Comparison of ENCODE assay signal across 10 mouse cellular contexts in genomic region chr5:100249757-100250156, GRCm38 (mm10).
A peak's percentile ranks its signal among the peaks of the same experiment; 100 is the strongest.
DNase-seq lines count a peak whose midpoint lies in the region; ATAC-seq and TF ChIP-seq lines count a peak whose summit lies in the region.
"Had no signal": no experiment of that assay in that cellular context is flagged by ENCODE, and none has a peak within 500 bp of the region (broad histone marks: within the 10 kb centered on the region; RNA-seq: fewer than 3 reads in every experiment).

No protein-coding gene starts in this region.

- no peaks in the 10 kb centered on the region for H3K9me3 ChIP-seq in heart, embryonic 11.5 days (replicated peaks; ENCODE audit: control insufficient read depth, low read length)
- H3K9me3 ChIP-seq in liver, postnatal 0 days (ENCODE audit: low read length): no peaks in the 10 kb centered on the region
- H3K9me3 ChIP-seq: stomach, embryonic 15.5 days had no signal

- no peak for TF ChIP-seq POLR2A in heart, adult 2 months (IDR thresholded peaks at IDR 0.05; ENCODE audit: insufficient read depth, low read depth, low read length)

- no peak overlapping the region for H3K9ac ChIP-seq in heart, adult 2 months (ENCODE audit: low read depth, low read length)
- no peak overlapping the region for H3K9ac ChIP-seq in heart, embryonic 11.5 days (ENCODE audit: low read depth, low read length)
- H3K9ac ChIP-seq in liver, postnatal 0 days (replicated peaks): no peak overlapping the region
- H3K9ac ChIP-seq: embryonic facial prominence, embryonic 13.5 days; stomach, embryonic 15.5 days had no signal

- no peaks in the 10 kb centered on the region for H3K79me2 ChIP-seq in heart, adult 2 months (replicated peaks; ENCODE audit: control insufficient read depth, insufficient read depth, low read length)

- H3K4me3 ChIP-seq in heart, adult 2 months: no peak overlapping the region
- no peak overlapping the region for H3K4me3 ChIP-seq in heart, embryonic 11.5 days (ENCODE audit: low read depth, low read length)
- no peak overlapping the region for H3K4me3 ChIP-seq in liver, postnatal 0 days (ENCODE audit: low read depth, low read length)
- H3K4me3 ChIP-seq: embryonic facial prominence, embryonic 13.5 days; stomach, embryonic 15.5 days had no signal

- DNase-seq in heart, adult 2 months: no peak
- DNase-seq in urinary bladder, postnatal 25 days (ENCODE audit: low spot score): peak; percentile 10
- no peak for DNase-seq in urinary bladder, adult 2 months (ENCODE audit: low spot score)
- DNase-seq in liver, postnatal 0 days: peak; percentile 41
- DNase-seq in ovary, adult 18-20 months (ENCODE audit: low spot score): no peak
- no peak for DNase-seq in right cerebral cortex, postnatal 4 days
- no peak for DNase-seq in cerebellum, postnatal 4 days (ENCODE audit: low spot score in 2 of 2)

- no peak overlapping the region for H3K27ac ChIP-seq in heart, adult 2 months
- no peak overlapping the region for H3K27ac ChIP-seq in heart, embryonic 11.5 days (ENCODE audit: low read depth, low read length)
- H3K27ac ChIP-seq in liver, postnatal 0 days (ENCODE audit: low read depth): no peak overlapping the region
- H3K27ac ChIP-seq: embryonic facial prominence, embryonic 13.5 days; stomach, embryonic 15.5 days had no signal

- TF ChIP-seq EP300 in heart, adult 2 months (IDR thresholded peaks at IDR 0.05; ENCODE audit: insufficient read depth, low read depth, low read length): no peak
- no peak for TF ChIP-seq EP300 in liver, postnatal 0 days (IDR thresholded peaks at IDR 0.05; ENCODE audit: low read depth)

- 35% methylated on average over 3 of the region's 3 CpGs for WGBS in heart, adult 2 months
- 26% methylated on average over 3 of the region's 3 CpGs for WGBS in heart, embryonic 11.5 days (ENCODE audit: insufficient replicate concordance)
- 52% methylated on average over 3 of the region's 3 CpGs for WGBS in liver, postnatal 0 days (ENCODE audit: insufficient replicate concordance)

- H3K4me1 ChIP-seq in heart, adult 2 months (ENCODE audit: control insufficient read depth, insufficient read depth, low read length): no peaks in the 10 kb centered on the region
- 0 out of 2 replicates have a peak, but pooled peaks cover 3% of the 10 kb centered on the region for H3K4me1 ChIP-seq in heart, embryonic 11.5 days (ENCODE audit: control insufficient read depth, insufficient read depth, low read length)
- H3K4me1 ChIP-seq in liver, postnatal 0 days (ENCODE audit: insufficient read depth): no peaks in the 10 kb centered on the region
- H3K4me1 ChIP-seq: stomach, embryonic 15.5 days had no signal

- no peak overlapping the region for H3K4me2 ChIP-seq in heart, embryonic 11.5 days
- H3K4me2 ChIP-seq in liver, postnatal 0 days (ENCODE audit: low read depth, low read length): no peak overlapping the region
- H3K4me2 ChIP-seq: embryonic facial prominence, embryonic 13.5 days; stomach, embryonic 15.5 days had no signal

- H3K27me3 ChIP-seq in heart, adult 2 months (ENCODE audit: control insufficient read depth, insufficient read depth, low read length): no peaks in the 10 kb centered on the region
- no peaks in the 10 kb centered on the region for H3K27me3 ChIP-seq in heart, embryonic 11.5 days (ENCODE audit: control insufficient read depth, insufficient read depth, low read length)
- H3K27me3 ChIP-seq in liver, postnatal 0 days (ENCODE audit: insufficient read depth, low read length): no peaks in the 10 kb centered on the region
- H3K27me3 ChIP-seq: embryonic facial prominence, embryonic 13.5 days; stomach, embryonic 15.5 days had no signal

- peak; percentile 76 for TF ChIP-seq CTCF in heart, adult 2 months (IDR thresholded peaks at IDR 0.05)
- peak; percentile 65 for TF ChIP-seq CTCF in liver, postnatal 0 days (IDR thresholded peaks at IDR 0.05; ENCODE audit: low read depth)

- no peak for ATAC-seq in heart, embryonic 11.5 days (replicated peaks; ENCODE audit: insufficient number of reproducible peaks, low FRiP score, low TSS enrichment)
- no peak for ATAC-seq in liver, postnatal 0 days

- intact Hi-C loops in heart, adult 2 months (cut with DNase I): no loop called here

- no peaks in the 10 kb centered on the region for H3K36me3 ChIP-seq in heart, adult 2 months (ENCODE audit: control insufficient read depth, insufficient read depth, low read length)
- no peaks in the 10 kb centered on the region for H3K36me3 ChIP-seq in heart, embryonic 11.5 days (ENCODE audit: control insufficient read depth, insufficient read depth, low read length)
- H3K36me3 ChIP-seq in liver, postnatal 0 days (replicated peaks; ENCODE audit: insufficient read depth, low read length): no peaks in the 10 kb centered on the region
- H3K36me3 ChIP-seq: embryonic facial prominence, embryonic 13.5 days; stomach, embryonic 15.5 days had no signal

Comparison
In these comparisons a context has a peak if more than half of its experiments do, and no peak if none do; other contexts are left out.
1. DNase-seq: peak in urinary bladder, postnatal 25 days (single experiment) and liver, postnatal 0 days (single experiment); none in heart, adult 2 months (0 of 2), urinary bladder, adult 2 months (single experiment), ovary, adult 18-20 months (single experiment), right cerebral cortex, postnatal 4 days (single experiment) and cerebellum, postnatal 4 days (0 of 2).